Mouse (Mus musculus): ENCODE measurements around the gene Tmem117. TPM values are rescaled to one million over a fixed set of nuclear protein-coding genes. Genes with fewer than 3 reads are reported as not detected.

The Tmem117 gene
- total and polyA plus RNA-seq, 3 experiments: 0.16 TPM; not detected in 2

DNA sequence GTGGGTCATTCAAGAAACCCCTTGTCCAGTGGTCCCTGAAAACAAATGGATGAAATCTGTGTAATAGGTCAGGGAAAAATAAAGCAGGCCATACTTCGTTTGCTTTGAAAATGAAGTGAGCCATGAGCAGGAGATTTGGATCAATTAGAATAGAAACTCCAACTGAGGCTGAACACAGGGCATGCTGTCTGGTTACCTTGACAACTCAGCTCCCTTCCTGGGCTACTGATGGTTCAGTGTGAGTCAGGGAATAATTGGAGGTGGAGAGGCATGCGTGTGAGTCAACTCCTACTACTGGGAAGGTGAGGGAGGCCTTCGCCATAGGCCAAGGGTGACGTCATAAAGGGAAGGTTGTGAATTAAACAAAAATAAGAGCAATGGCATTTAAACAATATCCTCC is 103.1 kb downstream of the Tmem117 start:
- Histone ChIP-seq H3K4me3 (ENCODE audit: low read depth, low read length) (no peak overlapping the region), H3K9me3 (replicated peaks) (peaks cover 22% of the 10 kb centered on the region), H3K27me3 (ENCODE audit: insufficient read depth, low read length) (no peaks in the 10 kb centered on the region), H3K4me1 (ENCODE audit: insufficient read depth, low read depth, low read length) (no peaks in the 10 kb centered on the region), H3K36me3 (replicated peaks) (no peaks in the 10 kb centered on the region)
- no peak for TF ChIP-seq CTCF (IDR thresholded peaks at IDR 0.05; ENCODE audit: low read depth, low read length)
- TF ChIP-seq POLR2AphosphoS5 (IDR thresholded peaks at IDR 0.05; ENCODE audit: insufficient replicate concordance, low read depth, low read length): no peak
- no peak for TF ChIP-seq GATA1 (IDR thresholded peaks at IDR 0.05; ENCODE audit: borderline replicate concordance, low read length)
- TF ChIP-seq TAL1 (conservative IDR thresholded peaks at IDR 0.05; ENCODE audit: low read depth, low read length): no peak
- TF ChIP-seq GATA2 (IDR thresholded peaks at IDR 0.05; ENCODE audit: borderline replicate concordance, low read depth, low read length): no peak
- DNase-seq (ENCODE audit: low spot score) (no peak), ATAC-seq (ENCODE audit: extremely low read depth, insufficient number of reproducible peaks, low FRiP score, poor library complexity, severe bottlenecking) (no peak)

DNA sequence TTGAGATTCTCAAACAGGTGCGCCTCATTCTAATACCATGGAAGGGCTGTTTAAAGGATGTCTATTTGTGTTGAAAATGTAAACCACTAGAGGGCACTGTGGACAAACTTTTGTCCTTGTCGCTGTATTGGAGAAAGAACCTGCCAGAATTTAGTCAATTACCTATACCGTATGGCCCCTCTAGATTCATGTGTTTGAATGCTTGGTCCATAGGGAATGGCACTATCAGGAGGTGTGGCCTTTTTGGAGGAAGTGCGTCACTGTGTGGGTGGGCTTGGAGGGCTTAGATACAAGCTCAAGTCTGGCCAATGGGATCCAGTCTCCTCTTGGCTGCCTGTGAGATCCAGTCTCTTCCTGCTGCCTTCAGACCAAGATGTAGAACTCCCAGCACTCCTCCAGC is 140.2 kb downstream of the Tmem117 start:
- H3K27me3 ChIP-seq (ENCODE audit: insufficient read depth, low read length): no peaks in the 10 kb centered on the region
- H3K4me3 ChIP-seq (ENCODE audit: low read depth, low read length): no peak overlapping the region
- peaks cover 44% of the 10 kb centered on the region for H3K9me3 ChIP-seq (replicated peaks)
- ATAC-seq (ENCODE audit: extremely low read depth, insufficient number of reproducible peaks, low FRiP score, poor library complexity, severe bottlenecking): no peak
- H3K4me1 ChIP-seq (ENCODE audit: insufficient read depth, low read depth, low read length): no peaks in the 10 kb centered on the region
- DNase-seq (ENCODE audit: low spot score): no peak
- TF ChIP-seq CTCF (IDR thresholded peaks at IDR 0.05; ENCODE audit: low read depth, low read length) (no peak), GATA1 (IDR thresholded peaks at IDR 0.05; ENCODE audit: borderline replicate concordance, low read length) (no peak), TAL1 (conservative IDR thresholded peaks at IDR 0.05; ENCODE audit: low read depth, low read length) (no peak), POLR2AphosphoS5 (IDR thresholded peaks at IDR 0.05; ENCODE audit: insufficient replicate concordance, low read depth, low read length) (no peak), GATA2 (IDR thresholded peaks at IDR 0.05; ENCODE audit: borderline replicate concordance, low read depth, low read length) (no peak)
- H3K36me3 ChIP-seq (replicated peaks): no peaks in the 10 kb centered on the region

DNA sequence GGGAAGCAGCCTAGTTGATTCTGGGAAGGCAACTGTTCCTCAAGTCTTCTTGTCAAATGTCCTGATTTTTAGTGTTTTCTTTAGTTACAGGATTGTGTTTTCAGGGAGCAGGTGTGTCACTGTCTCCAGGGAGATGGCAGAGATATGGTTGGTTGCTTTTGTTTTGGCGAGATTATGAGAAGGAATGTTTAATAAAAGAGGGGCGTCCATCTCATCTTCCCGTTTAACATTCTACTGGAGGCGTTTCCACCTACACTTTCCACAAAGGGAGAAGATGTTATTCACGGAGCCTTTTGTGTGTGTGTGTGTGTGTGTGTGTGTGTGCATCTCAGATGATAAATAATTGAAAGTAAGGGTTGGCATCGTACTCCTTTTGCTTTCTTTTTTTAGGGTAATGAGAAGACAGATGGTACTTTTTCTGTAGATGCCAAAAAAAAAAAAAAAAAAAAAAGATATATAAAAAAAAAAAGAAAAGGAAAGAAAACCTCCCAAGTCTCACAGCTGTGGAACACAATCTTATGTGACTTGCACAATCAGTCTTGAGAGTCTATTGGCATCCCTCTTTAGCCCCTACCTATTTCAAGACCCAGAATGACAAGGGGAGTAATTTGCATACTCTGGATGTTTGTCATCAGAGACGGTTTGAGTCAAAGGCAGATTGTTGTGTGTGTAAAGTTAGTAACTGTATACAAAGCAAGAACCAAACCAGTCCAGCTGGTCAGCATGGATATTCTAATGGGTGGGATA is 142.0 kb downstream of the Tmem117 start:
- DNase-seq (ENCODE audit: low spot score): no peak
- Histone ChIP-seq H3K27me3 (ENCODE audit: insufficient read depth, low read length) (no peaks in the 10 kb centered on the region), H3K36me3 (replicated peaks) (no peaks in the 10 kb centered on the region), H3K4me1 (ENCODE audit: insufficient read depth, low read depth, low read length) (no peaks in the 10 kb centered on the region), H3K9me3 (replicated peaks) (peaks cover 45% of the 10 kb centered on the region), H3K4me3 (ENCODE audit: low read depth, low read length) (no peak overlapping the region)
- ATAC-seq (ENCODE audit: extremely low read depth, insufficient number of reproducible peaks, low FRiP score, poor library complexity, severe bottlenecking): no peak
- no peak for TF ChIP-seq TAL1 (conservative IDR thresholded peaks at IDR 0.05; ENCODE audit: low read depth, low read length)
- TF ChIP-seq GATA2 (IDR thresholded peaks at IDR 0.05; ENCODE audit: borderline replicate concordance, low read depth, low read length): no peak
- no peak for TF ChIP-seq CTCF (IDR thresholded peaks at IDR 0.05; ENCODE audit: low read depth, low read length)
- no peak for TF ChIP-seq POLR2AphosphoS5 (IDR thresholded peaks at IDR 0.05; ENCODE audit: insufficient replicate concordance, low read depth, low read length)
- TF ChIP-seq GATA1 (IDR thresholded peaks at IDR 0.05; ENCODE audit: borderline replicate concordance, low read length): no peak

DNA sequence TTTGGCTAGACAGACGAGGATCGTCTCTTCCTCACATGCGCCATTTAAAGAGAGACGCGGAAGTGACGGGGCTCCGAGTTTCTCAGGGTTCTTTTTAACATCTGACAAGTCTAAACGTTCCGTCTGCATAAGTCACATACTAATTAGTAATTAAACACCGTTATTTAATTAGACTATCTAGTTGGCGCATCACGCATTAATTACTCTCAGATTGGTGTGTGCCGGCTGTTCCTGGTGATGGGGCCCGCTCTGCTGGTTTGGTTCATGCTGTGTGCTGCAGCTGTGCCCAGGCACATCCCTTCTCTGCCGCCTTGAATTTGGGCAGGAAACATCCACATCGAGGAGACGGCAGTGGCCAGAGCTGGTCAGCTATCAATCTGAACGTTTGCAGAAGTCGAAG is 142.7 kb downstream of the Tmem117 start:
- Histone ChIP-seq H3K4me1 (ENCODE audit: insufficient read depth, low read depth, low read length) (no peaks in the 10 kb centered on the region), H3K36me3 (replicated peaks) (no peaks in the 10 kb centered on the region), H3K27me3 (ENCODE audit: insufficient read depth, low read length) (no peaks in the 10 kb centered on the region), H3K4me3 (ENCODE audit: low read depth, low read length) (no peak overlapping the region), H3K9me3 (replicated peaks) (peaks cover 49% of the 10 kb centered on the region)
- no peak for DNase-seq (ENCODE audit: low spot score)
- ATAC-seq (ENCODE audit: extremely low read depth, insufficient number of reproducible peaks, low FRiP score, poor library complexity, severe bottlenecking): no peak
- TF ChIP-seq POLR2AphosphoS5 (IDR thresholded peaks at IDR 0.05; ENCODE audit: insufficient replicate concordance, low read depth, low read length) (no peak), CTCF (IDR thresholded peaks at IDR 0.05; ENCODE audit: low read depth, low read length) (no peak), TAL1 (conservative IDR thresholded peaks at IDR 0.05; ENCODE audit: low read depth, low read length) (no peak), GATA2 (IDR thresholded peaks at IDR 0.05; ENCODE audit: borderline replicate concordance, low read depth, low read length) (no peak), GATA1 (IDR thresholded peaks at IDR 0.05; ENCODE audit: borderline replicate concordance, low read length) (no peak)

DNA sequence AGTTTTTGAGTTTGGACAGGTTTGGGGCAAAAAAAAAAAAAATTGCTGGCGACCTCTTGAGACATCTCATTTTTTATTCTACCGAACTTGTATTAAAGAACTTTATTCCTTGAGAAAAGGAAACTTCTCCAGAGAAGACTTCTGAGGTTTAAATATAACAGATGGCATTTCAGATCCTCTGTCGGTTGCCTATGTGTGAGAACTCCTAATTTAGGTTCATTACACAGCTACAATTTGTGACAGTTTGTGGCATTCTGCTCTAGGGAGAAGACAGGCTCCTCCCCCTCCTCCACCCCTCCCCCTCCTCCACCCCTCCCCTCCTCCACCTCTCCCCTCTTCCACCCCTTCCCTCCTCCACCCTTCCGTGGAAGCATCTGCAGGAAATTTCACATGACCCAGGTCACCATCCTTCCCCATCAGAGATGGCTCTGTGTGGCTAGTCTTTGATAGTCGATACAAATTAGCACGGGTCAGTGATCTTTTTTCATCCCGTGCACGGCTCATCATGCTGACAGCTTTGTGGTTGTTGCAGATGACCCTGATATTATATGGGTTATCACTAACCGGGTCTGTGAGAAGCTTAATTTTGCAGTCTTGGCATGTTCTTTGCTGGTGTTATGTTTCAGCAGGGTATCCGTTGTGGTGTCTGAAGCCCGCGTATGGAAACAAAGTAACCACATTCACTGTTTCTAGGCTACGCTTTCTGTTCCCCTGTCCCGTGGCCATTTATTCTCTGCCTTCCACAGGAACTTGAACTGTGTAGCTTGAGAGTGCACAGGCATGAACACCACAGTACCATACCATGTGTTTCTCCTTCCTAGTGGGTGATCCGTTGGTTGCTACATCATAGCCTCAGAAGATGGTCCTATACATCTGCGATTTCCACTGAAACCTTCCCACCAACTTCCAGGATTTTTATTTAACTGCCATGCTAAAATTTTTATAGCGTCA is 147.4 kb downstream of the Tmem117 start:
- no peak for ATAC-seq (ENCODE audit: extremely low read depth, insufficient number of reproducible peaks, low FRiP score, poor library complexity, severe bottlenecking)
- no peaks in the 10 kb centered on the region for H3K36me3 ChIP-seq (replicated peaks)
- no peak for DNase-seq (ENCODE audit: low spot score)
- no peaks in the 10 kb centered on the region for H3K4me1 ChIP-seq (ENCODE audit: insufficient read depth, low read depth, low read length)
- no peaks in the 10 kb centered on the region for H3K27me3 ChIP-seq (ENCODE audit: insufficient read depth, low read length)
- no peak overlapping the region for H3K4me3 ChIP-seq (ENCODE audit: low read depth, low read length)
- H3K9me3 ChIP-seq (replicated peaks): peaks cover 33% of the 10 kb centered on the region
- no peak for TF ChIP-seq POLR2AphosphoS5 (IDR thresholded peaks at IDR 0.05; ENCODE audit: insufficient replicate concordance, low read depth, low read length)
- TF ChIP-seq TAL1 (conservative IDR thresholded peaks at IDR 0.05; ENCODE audit: low read depth, low read length): no peak
- no peak for TF ChIP-seq CTCF (IDR thresholded peaks at IDR 0.05; ENCODE audit: low read depth, low read length)
- no peak for TF ChIP-seq GATA1 (IDR thresholded peaks at IDR 0.05; ENCODE audit: borderline replicate concordance, low read length)

DNA sequence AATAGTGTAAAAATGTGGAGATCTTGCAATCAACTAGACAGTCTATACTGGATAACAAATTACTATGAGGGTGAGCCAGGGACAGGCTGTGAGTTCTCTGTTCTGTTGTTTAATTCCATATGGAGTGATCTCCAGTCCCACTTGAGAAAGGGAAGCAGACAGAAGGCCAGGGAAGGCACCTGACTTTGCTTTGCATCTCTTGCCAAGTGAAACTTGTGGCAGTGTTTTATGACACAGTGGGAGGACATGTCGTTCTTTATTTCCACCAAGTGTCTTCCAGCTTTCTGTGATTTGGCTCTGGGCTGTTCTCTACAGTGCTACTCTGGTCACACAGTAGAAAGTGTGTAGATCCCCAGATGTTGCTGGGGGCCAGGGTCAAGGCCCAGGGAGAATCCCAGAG is 152.5 kb downstream of the Tmem117 start:
- TF ChIP-seq TAL1 (conservative IDR thresholded peaks at IDR 0.05; ENCODE audit: low read depth, low read length): no peak
- no peak for TF ChIP-seq GATA1 (IDR thresholded peaks at IDR 0.05; ENCODE audit: borderline replicate concordance, low read length)
- no peak for TF ChIP-seq CTCF (IDR thresholded peaks at IDR 0.05; ENCODE audit: low read depth, low read length)
- no peak for TF ChIP-seq POLR2AphosphoS5 (IDR thresholded peaks at IDR 0.05; ENCODE audit: insufficient replicate concordance, low read depth, low read length)
- TF ChIP-seq GATA2 (IDR thresholded peaks at IDR 0.05; ENCODE audit: borderline replicate concordance, low read depth, low read length): no peak
- no peaks in the 10 kb centered on the region for H3K36me3 ChIP-seq (replicated peaks)
- H3K4me3 ChIP-seq (ENCODE audit: low read depth, low read length): no peak overlapping the region
- no peaks in the 10 kb centered on the region for H3K4me1 ChIP-seq (ENCODE audit: insufficient read depth, low read depth, low read length)
- ATAC-seq (ENCODE audit: extremely low read depth, insufficient number of reproducible peaks, low FRiP score, poor library complexity, severe bottlenecking) (no peak), DNase-seq (ENCODE audit: low spot score) (no peak)
- H3K27me3 ChIP-seq (ENCODE audit: insufficient read depth, low read length): no peaks in the 10 kb centered on the region
- peaks cover 22% of the 10 kb centered on the region for H3K9me3 ChIP-seq (replicated peaks)
